Mouse (Mus musculus) left cerebral cortex, adult 18-20 months (tissue): ENCODE measurements around the gene Emsy. TPM values are rescaled to one million over a fixed set of nuclear protein-coding genes. Genes with fewer than 3 reads are reported as not detected.
A peak's percentile ranks its signal among the peaks of the same experiment; 100 is the strongest.

ENCODE experiments used
- DNase-seq, 2 experiments: peaks; one replicate each; pipeline ENCODE4 v3.0.0; 2021 to 2022; ENCODE audit warnings: low spot score in 2 of 2, mixed read lengths in 1 of 2
- long read RNA-seq, 2 experiments: library from polyadenylated mRNA; stranded (forward); transcript quantifications; one replicate each; pipeline ENCODE4 v2.0.0; 2021
- total RNA-seq, 2 experiments: library from RNA; stranded (reverse); gene quantifications; 2 replicates each; pipeline ENCODE4 v1.2.3; 2021

Gene Emsy
- total RNA-seq, result 10 to 100 TPM; 62.8 to 64.8 TPM
- long read RNA-seq, experiment 1, partial matches to known transcripts, result 2 of 19 reads
- long read RNA-seq, experiment 1, other reads (novel, unspliced or antisense), result 15 of 19 reads
- long read RNA-seq, experiment 2, partial matches to known transcripts, result 2 of 10 reads
- long read RNA-seq, experiment 2, other reads (novel, unspliced or antisense), result 8 of 10 reads

DNA sequence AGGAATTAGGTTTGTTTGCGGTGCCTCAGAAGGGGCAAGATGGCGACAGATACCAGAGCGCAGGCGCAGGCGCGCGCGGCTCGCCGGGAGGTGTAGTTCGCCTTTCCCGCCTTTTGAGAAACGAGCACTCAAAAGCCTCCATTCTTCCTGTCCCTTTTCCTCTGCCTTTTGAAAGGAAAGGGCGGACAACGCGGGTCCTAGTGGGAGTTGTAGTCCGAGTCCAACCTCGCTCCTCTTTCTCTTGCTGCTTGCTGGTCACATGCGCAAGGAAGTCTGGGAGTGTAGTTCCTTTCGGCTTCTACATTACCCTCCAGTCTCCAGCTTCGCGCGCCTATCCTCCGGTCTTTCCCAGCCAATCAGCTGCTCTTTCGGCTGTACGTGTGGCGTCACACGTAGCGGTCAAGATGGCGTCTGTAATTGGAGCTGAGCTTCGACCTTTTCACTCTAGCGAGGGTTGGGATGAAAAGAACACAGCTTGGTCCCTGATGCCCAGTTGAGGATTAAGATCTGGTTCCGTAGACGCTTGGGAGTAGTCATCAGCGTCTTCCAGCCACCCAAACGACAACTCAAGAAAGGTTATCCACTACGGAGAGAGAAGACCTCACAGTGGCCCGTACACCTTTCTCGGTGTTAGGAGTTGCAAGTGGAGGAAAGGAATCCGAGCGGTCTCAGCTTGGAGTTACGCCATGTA, at the start of gene Emsy:
Emsy (minus strand) TSS at position 253 of the 691 bp plus-strand sequence.
- DNase-seq, result peak; percentile 89 to 95

DNA sequence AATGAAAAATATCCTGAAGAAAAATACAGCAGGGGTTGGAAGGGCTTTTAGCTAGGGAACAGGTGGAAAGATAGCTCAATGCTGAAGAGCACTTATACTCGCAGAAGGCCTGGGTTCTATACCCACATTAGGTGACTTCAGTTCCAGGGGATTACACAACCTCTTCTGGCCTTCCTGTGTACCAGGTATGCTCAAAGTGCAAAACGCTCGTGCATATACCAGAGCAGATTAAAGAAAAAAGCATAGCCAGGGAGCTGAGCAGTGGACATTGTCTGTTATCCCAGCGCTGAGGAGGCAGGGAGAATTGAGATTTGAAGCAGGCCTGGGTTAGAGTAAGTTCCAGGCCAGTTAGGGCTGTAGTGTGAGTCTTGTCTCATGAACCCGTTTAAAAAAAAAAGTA, 47.7 kb upstream of the Emsy start:
- DNase-seq, result no peak

DNA sequence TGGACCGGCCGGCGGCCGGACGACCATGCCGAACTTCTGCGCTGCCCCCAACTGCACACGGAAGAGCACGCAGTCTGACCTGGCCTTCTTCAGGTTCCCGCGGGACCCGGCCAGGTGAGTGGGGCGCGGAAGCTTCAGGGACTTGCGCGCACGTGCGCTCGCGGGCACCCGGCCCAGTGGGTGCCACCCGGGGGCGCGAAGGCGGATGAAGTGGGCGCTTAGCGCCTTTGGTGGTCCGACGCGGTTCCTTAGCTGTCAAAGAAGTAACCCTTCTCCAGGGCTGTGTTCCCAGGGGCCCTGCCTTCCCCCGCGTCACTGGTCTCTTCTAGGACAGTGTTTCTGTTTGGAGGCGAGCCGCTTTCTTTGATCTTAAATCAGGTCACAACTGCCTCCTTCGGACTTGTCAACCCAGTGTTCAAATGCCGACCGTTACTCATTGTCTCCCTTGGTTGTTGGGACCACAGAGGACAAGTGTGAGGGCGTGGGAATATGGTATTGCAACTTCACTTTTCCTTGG, 46.8 kb upstream of the Emsy start:
- DNase-seq, result peak; percentile 11 to 22

DNA sequence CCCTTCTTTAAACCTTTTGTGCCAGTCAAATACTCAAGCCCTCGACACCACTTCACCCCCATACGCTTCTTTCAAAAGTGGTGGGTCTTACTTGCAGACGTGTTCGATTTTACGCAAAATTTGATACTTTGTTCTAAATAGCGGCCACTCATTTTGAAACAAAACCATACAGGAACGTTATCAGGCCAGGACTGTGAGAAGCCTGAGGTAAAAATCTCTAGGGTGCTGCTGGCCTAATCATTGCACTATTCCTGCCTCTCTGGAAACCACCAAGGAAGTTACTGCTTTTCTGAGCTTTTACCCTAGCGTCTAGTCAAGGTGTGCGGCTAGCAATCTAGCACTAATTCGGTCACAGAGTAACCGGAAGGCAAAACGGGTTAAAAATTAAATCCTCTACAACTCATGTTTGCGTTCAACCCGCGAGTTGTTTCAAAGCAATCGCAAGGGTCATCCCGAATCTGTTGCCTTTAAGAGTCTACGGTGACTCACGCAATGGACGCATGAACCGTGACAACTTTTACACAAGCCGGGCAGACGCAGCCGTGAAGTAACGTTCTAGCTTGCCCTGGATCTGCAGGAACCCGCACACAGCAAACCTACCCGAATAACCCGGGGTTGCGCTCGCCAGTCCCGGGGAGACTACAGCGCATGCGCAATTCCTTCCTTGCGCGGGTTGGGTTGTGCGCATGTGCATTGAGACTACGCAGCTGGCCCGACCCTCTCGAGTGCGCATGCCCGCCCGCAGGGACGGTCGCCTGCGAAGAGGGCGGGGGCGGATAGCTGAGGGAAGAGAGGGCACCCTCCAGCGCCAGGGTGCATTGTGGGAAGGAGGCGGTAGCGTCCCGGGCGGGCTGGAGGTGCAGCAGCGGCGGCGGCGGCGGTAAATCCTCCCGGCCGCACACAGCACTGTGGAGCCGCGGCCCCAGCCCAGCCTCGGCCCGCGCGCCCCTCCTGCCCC, 46.0 kb upstream of the Emsy start, which contains the start of gene Thap12:
Thap12 (plus strand) TSS at position 821 of the 958 bp plus-strand sequence.
- peak; percentile 100 for DNase-seq

DNA sequence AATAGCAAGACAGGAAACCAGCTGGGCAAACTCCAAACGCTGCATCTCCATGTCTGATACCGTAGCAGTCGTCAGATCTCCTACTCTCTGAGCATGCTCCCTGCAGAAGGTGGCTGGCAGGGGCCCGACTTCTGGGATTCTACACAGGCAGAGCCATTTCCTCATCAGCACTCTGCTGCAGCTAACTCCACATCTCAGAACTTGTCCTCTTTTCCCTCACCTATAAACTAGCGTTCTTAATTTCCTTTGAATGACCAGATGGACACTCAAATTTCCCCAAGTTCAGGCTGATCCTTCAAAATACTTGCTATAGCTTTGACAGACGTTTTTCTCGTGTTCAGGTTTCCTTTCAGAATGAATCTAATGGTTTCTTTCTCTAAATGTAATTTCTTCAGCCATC, 45.2 kb upstream of the Emsy start:
- no peak for DNase-seq

DNA sequence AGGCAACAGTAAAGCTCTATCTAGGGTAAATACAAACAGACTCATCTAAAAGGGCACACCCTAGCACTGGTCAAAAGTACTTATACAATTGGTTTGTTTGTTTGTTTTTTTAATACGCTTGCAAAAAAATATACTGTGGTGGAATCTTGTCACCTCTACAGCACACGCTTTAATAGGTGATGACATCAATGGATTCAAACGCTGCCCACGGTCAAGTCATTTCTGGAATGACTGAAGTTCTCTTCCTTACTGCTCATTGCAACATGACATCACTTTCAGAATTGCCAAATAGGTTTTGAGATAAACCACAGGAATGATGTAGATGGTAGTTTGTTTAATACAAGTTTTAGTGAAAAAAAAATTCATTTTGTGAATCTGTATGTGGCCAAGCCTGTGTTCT, 42.0 kb upstream of the Emsy start:
- DNase-seq, result no peak

DNA sequence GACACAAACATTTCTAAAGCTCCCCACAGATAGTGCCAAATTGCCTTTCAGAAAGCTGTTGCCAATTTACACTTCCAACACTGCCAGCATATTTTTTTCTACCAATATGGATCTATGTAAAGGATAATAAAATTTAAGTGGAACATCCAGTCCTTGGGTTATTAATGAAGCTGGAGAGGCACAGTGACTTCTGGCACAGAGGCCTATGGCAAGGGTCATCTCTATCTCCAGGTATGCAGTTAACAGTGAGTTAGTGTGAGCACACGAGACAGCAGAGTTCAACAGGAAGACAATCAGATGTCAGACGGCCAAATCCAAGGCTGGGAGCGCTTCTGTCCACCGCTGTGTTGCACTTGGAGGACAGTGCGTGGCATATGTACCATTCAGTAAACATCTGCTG, 41.5 kb upstream of the Emsy start:
- DNase-seq, result no peak

DNA sequence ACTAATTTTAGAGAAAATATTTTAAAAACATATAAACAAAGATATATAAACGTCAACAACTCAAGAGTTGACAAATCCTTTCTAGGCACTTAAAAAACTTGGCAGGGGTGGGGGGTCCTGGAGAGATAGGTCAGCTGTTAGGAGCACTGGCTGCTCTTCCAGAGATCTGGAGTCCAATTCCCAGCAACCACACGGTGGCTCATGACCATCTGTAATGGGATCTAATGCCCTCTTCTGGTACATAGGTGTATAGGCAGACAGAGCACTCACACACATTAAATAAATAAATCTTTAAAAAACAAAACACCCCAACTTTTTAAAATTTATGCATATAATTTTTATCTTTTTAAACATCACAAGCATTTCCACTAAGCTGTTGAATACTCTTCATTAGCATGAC, 40.9 kb upstream of the Emsy start:
- no peak for DNase-seq

DNA sequence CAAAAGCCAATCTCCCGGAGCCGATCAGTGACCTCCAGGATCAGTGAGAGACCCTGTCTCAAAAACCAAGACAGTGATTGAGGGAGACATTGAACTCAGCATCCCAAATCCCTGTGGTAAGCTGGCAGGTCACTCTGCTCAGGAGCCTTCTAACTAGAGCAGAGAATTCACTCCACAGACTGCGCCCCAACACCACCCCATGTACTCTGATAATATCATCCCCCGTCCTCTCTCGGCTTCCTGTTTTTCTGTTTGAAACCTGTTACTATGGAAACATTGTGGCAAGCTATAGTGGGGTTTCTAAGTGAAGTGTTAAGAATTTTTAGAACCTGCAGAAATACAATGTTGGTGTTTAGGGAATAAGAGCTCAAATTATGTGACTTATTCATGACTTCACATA, 37.5 kb upstream of the Emsy start:
- peak in 1 of 2 experiments; percentile 34 for DNase-seq

DNA sequence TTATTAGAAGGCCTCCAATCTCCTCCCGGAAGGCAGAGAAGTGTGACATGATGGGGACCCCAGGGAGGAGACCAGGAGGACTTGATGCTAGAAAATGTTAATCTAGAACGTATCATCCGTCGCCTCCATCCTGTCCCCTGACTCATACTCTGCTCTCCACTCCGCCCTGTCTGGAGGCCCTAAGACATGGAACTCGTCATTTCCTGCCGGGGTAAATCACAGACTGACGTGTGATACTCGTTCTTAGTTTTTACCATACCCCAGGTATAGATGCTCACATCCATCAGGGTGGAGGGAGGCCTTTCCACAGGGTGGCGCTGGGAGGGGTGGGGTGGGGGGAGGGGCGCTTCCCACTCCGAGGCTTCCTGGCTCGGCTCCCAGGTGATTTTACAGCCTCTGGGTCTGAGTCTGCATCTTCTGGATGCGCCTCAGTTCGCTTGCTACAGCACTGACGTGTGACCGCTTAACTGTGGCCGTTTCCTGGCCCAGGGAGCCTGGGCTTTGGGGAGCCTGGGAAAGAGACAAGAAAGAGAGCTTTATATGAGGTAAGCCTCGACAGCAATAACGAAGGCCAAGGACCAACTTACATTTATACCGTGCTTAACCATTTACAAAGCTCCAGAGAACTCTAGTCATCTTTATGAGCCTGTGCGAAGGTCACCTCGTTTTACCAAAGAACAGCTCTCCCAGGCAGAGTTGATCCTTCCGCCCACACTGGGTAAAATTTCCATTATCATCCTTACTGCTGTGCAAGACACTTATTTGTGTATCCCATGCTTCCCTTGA, 36.4 kb upstream of the Emsy start:
- DNase-seq, result no peak

DNA sequence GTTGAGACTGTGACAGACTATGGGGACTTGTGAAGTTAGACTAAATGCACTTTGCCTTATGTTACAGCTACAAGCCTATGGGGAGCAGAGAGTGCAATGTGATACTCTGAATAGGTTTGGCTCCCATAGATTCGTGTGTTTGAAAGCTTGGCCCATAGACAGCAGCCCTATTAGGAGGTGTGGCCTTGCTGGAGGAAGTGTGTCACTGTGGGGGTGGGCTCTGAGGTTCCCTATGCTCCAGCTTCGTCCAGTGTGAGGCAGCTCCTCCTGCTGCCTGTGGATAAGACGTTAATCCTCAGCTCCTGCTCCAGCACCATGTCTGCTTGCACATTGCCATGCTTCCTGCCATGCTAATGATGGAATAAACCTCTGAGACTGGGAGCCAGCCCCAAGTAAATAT, 34.2 kb upstream of the Emsy start:
- DNase-seq, result no peak

DNA sequence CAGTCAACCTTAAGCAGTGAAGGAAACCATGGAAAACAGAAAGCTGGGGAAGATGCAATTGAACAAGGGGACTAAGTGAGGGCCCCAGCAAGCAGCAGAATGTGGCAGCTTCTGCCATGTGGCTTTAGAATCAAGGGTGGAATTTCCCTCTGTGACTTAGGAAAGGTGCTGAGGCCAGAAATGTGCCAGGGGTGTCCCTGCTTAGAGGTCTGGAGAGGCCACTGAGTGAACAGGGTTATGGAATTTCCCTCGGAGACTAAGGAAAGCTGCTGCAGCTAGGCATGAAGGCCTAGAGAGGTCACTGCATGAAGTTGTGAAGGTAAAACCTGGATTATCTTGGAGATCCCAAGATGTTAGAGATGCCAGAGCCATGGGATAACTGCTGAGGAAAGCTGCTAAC, 33.5 kb upstream of the Emsy start:
- no peak for DNase-seq

DNA sequence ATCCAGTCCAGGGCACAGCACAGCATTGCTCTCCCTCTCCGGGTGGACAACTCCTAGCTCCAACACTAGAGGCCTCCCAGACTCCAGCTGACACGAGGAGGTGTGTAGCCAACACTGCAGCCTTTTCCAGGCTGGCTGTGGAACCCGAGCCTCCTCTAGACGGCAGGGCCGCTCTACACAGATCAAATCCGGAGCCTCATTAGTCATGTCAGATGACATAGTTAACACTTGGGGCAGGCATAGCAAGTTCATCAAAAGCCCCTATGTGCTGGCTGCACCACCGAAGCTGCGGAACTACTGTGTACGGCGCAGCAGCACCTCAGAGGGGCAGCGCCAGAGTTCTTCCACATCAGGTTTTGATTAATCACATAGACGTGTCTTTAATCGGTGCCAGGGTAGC, 29.3 kb upstream of the Emsy start:
- DNase-seq, result no peak

DNA sequence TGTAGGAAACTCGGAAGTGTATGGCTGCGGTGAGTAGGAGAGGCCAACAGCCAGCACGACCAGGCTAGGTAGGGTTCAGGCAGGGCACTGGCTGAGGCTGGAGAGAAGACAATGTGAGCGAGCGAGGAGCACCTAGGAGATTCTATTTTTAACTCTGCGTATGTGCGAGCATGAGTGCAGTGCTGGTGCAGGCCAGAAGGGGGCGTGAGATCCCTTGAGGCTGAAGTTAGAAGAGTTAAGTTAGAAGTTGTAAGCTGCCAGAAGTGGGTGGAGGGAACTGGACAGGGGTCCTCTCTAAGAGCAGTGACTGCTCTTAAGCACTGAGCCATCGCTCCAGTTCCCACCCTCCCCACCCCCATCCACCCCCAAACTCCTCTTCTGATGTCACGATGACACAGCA, 26.2 kb upstream of the Emsy start:
- DNase-seq, result no peak

DNA sequence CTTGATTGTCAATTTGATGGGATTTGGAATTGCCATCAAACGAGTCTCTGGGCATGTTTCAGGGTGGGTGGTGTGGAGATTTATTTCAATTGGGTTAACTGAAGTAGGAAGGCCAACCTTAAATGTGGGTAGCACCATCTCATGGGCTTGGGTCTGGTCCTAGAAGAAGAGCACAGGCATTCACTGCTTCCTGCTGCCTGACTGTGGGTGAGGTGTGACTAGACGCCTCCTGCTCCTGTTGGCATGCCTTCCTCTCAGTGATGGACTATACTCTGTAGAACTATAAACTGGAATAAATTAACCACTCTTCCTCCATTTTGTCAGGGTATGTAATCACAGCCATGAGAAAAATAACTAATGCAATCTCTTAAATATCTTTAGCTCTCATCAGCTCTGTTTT, 24.1 kb upstream of the Emsy start:
- DNase-seq, result peak in 1 of 2 experiments; percentile 18

DNA sequence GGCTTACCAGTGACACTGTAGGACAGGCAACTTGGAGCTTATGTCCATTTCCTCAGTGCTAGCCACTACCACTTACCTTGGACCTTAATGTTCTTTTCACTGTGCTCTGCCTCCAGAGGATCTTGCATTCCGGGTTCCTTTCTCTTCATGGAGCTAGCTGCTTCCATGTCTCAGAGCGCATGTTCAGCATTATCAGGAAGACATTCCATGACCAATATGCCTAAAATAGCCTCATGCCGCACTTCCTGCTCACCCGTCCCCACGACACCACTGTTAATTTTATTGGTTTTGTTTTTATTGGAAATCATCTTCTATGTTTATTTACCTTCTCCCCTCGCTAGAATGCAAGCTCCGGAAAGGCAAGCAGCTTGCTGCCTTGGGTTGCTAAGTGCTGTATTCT, 21.9 kb upstream of the Emsy start:
- DNase-seq, result no peak

DNA sequence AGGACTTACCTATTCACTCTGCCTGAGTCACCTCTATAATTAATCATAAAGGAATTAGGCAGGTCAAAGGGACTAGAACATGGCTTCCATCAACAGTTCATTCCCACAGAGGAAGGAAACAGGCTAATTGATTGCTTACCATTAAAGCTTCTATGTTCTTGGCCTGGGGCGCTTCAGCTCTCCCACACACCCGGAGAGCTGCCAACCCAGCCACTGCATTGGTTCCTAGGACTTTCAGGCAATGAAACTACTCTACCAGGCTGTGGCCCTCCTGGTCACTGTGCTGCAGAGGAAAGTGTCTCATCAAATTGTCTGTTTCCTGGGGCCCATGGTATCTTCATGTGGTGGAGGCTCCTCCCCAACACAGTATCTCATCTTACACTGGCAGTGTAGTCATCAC, 20.9 kb upstream of the Emsy start:
- no peak for DNase-seq

DNA sequence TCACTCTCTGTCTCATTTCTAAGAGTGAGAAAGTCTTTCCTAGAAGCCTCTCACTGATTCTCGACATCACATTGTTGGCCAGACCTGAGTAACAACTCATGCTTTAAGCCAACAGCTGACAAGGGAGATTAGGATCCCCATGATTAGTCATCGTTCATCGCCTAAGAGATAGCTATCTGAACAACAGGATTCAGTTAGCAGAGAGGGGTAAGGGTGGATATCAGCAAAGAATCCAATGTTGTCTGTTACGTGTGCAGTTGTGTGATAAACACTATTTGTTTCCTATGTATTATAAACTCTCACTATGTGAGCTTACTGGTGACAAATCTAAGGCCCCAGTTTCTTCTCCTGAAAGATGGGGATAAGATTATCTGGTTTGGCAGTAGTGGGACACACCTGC, 17.8 kb upstream of the Emsy start:
- DNase-seq, result no peak

DNA sequence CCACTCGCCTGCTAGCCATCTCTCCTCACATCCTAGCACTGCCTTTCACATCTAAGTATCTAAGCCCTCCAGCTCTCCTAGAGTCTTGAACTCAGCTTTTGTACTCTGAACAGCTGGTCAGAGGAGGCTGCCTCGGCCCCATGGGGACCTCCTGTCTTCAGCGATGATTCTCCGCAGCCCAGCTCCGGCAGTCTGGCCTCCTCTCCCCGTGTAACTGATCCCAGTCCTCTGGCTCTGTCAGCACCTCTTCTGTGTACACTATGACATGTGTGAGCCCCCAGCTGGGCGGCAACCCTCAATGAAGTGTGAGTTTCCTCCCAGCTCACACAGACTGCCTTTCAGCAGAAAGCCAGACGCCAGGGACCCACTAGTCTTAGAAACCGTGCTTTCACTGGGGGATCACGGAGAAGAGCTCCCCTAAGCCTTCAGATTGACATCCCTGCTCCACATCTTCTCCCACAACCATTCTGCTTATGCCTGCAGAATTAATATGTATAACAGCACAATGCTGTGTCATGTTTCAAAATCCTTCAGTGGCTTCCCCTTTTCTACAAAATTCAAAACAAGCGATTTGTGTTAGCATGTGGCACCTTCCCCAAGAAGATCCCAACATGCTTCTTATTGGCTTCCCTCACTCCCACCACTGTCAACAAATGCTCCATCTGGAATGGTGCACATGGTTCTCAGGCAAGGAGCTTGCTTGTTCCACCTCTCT, 15.8 kb upstream of the Emsy start:
- DNase-seq, result no peak

DNA sequence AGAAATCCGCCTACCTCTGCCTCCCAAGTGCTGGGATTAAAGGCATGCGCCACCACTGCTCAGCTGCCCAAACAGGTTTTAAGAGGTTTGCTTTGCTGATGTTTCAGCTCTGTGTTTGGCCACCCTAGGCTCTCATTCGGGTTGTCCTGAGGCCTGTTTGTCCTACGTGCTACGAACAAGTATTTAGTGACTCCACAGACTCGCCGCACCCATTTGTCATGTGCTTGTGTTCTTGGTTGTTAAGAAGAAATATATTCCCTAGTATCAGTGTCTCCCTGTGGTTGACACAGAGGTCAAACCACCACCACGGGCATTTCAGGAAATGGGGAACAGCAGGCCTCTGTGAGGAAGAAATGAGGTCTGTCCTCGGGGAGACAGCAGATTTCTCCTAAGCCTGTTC, 14.8 kb upstream of the Emsy start:
- no peak for DNase-seq
